Mouse (Mus musculus): ENCODE measurements around the gene Btbd11. TPM values are rescaled to one million over a fixed set of nuclear protein-coding genes. Genes with fewer than 3 reads are reported as not detected.

Btbd11 gene
- total RNA-seq, 2 experiments from 2014 or later: 5.3 to 6.0 TPM

DNA sequence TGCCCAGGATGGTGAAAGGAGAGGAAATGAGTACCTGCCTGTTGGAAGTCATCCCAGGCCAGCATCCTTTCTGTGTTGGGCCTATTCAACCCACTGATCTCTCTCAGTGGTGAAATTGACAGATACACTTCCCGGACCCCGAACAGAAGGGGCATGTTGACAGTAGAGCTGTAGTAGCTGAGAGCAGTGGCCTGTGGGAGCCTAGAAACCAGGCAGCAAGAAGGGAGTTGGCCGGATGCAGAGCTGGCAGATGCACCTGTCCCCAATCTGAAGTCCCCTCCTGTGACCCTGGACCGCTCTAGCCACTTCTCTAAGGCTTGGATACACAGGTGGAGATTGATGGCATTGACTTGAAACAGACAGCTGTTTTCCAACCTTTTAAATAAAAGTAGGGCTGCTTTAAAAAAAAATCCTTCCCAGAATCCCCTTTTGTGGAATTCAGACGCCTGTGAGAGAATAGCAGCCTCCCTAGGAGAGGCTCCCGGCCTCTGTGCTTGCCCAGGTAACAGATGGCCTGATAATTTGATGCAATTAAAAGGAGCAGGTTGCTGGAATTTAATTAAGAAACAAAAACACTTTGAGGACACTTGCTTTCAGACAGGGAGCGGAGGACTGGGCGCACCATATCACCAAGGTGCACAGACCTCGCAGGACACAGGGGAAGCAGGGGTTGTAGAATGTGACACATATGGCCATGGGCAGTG, 89.2 kb downstream of the Btbd11 start:
- no peak for DNase-seq (ENCODE audit: low spot score in 2 of 2)

DNA sequence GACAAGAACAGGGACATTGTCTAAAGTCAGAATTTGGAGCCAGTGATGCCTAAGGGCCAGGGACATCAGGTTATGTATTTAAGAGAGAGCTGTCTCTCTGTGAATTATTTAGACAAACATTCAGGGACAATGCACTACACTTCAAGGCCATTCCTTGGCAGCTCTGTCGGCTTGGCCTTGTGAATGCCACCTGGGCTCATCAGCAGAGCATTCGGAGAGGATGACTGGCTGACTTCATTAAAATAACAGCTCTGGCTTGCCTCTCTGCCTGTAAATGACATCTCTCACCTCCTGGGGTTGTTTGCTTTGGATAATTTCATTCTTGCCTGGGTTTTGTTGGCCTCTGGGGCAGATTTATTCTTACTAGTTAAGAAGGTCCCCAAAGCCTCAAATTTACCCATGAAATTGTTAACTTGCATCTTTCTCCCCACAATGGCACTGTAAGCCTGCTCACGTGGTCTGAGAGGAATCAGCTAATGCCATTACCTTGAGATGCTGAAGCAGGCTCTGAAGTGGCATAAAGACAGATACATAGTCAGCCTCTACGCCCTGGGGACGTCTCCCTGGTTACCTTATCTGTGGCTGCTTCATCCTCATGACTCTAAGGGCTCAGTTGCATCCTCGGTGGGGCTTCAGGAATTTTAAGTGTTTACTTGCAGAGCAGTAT, 93.5 kb downstream of the Btbd11 start:
- DNase-seq (ENCODE audit: low spot score in 2 of 2): no peak

DNA sequence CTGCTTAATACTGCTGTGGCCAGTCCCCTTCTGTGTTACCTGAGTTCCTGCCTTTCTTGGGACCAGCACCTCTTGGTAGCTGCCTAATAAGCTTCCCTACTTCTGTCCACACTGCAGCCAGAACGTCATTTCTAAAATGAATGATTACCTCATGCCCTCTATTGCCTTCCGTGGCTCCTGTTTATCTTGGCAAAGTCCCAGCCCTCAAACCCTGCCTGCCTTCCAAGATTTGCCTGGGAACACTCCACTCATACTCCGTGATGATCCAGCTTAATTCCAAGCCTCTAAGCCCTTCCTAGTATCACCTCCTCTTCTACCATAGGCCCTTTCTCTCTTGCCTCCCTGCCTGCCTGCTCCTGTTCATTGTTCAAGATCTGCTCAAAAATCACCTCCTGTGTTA, 94.5 kb downstream of the Btbd11 start:
- peak; percentile 31 to 39 for DNase-seq (ENCODE audit: low spot score in 2 of 2)

DNA sequence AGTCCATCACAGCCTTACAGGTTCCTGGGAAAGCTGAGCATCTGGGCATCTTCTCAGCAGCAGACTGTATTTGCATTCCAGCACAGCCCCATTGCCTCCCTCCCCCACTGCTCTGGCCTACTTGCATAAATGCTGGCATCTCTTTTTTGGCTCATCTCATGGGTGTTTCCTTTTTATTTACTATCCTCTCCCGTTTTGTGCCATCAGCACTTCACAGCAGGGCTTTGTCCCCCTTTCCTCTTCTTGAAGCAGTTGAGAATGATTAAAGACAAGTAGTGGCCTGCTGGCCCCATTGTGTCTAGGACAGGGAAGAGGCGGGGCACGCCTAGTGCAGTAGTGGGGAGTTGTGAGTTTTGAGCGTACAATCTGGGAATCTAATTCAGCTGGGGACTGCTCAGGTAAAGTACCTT, 95.5 kb downstream of the Btbd11 start:
- DNase-seq (ENCODE audit: low spot score in 2 of 2): no peak

DNA sequence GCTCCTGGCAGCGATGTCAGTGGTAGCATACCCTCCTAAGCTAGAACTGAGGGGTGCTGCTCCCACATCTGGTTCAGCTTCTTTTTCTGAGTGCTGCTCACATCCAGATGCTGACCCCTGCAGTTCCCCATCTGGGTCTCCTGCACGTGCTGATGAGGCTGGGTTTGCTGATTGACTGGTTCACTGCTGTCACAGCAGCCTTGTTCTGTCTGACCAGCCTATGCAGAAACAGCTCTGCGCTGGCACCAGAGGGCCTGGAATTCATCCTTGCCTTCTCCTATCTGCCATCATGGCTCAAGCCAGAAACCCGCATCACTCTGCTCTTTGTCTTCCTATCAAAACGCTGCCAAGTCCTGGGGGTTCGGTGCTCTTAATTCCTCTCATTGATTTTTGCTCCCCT, 95.9 kb downstream of the Btbd11 start:
- DNase-seq (ENCODE audit: low spot score in 2 of 2): no peak

DNA sequence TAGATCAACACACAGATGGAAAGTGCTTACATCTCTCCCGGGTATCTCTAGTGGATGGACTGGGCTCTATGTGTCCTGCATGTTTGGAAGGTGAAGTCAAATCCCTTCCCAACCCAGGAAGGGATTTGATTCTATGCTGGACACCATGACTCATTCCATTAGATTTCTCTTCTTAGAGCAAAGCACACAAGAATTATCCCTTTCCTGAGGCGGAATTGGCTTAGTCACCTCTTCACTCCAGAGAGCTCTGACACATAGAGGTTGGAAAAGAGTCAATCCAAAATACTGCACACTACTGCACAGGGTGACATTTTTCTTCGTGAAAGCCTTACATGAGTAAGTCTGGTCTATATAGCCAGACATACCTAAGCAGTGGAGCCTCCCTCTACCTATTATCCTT, 99.8 kb downstream of the Btbd11 start:
- no peak for DNase-seq (ENCODE audit: low spot score in 2 of 2)

DNA sequence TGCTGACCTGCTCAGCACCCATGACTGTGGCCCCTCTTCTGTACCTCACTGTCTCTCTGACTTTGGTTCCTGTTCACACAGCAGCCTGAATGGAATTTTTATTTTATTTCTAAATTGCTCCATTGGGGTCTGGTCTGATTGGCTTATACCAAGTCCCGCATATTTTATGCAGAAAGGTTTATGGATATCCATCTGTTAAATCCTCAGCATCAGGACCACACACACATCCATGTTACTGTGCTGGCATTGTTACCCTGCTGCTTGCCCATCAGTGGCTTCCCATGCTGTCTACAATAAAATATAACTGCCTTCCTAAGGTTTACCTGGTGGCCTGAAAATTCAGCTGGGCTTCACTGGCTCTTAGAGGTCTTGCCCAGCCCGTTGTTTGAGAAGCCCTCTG, 106.0 kb downstream of the Btbd11 start:
- no peak for DNase-seq (ENCODE audit: low spot score in 2 of 2)

DNA sequence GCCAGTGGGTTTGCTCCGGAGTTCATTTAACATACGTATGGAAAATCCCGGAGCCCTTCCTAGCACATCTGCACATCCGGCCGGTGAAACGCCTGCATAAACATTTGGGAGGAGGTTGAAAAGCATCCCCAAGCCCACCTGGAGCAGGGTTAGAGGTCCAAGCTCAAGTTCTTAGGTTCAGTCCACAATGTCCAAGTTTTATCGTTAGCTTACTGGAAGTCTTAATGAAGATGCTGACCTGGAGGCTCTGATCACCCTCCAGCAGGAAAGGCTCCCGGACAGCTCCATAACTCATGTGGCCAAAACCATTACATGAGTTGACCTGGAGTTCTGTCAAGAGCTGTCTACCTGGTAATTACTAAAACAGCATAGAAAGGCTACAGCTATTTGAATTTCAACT, 109.7 kb downstream of the Btbd11 start:
- DNase-seq (ENCODE audit: low spot score in 2 of 2): no peak

DNA sequence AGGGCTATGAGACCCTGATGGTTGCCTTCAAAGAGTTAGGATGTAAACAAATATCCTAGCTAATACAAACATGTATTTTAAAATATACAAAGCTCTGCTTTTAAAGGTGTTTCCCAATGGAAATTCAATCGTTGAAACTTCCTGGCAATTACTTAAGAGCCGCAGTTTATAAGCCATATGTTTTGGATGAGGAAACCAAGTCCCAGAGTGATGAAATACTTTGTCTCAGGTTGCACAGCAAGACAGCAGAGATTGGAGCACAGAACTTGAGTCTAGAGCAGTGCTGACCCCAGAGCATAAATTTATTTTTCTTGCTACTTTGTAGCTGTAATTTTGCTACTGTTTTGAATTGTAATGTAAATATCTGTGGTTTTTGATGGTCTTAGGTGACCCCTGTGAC, 110.4 kb downstream of the Btbd11 start:
- no peak for DNase-seq (ENCODE audit: low spot score in 2 of 2)

DNA sequence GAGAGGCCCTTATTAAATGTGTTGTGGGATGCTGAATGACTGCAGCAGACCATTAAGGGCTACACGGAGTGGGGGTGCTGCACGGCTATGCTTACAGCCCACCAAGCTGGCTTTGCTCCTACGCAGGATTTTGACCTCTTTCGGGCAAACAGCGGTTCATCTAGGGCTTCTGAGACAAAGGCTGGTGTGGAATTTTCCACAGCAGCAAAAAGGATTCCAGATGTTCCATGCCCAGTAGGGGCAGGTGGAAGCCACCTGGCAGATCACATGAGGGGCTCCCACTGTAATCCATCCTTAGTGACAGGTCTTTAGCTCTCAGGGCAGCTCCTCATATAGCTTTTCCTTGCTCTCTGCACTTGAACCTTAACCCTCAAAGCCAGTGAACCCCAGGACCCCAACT, 111.3 kb downstream of the Btbd11 start:
- DNase-seq (ENCODE audit: low spot score in 2 of 2): no peak

DNA sequence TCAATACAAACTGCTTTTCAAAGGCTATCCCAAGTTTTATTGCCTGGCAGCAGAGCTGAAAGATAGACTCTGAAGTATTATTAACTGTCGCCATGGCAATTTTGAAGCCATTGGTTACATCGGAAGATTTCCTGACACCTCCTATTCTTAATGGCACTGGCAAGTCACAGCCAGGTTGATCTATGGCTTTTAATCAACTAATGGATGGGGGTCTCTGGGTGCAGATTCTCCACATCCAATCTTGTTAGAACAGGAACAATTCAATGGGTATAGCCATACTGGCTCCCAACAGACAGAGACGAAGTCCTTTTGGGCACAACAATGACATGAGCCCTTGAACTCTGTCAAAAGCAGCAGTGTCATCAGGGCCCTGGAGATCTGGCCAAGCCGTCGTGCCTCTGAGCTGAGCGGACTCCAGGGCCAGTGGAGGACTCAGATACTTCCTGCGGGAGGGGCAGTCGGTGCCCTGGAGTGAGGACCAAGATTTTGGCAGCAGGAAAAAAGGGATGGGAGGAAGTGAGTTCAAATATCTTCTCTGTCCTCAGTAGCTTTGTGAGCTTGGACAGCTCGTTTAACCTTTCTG, 114.0 kb downstream of the Btbd11 start:
- no peak for DNase-seq (ENCODE audit: low spot score in 2 of 2)

DNA sequence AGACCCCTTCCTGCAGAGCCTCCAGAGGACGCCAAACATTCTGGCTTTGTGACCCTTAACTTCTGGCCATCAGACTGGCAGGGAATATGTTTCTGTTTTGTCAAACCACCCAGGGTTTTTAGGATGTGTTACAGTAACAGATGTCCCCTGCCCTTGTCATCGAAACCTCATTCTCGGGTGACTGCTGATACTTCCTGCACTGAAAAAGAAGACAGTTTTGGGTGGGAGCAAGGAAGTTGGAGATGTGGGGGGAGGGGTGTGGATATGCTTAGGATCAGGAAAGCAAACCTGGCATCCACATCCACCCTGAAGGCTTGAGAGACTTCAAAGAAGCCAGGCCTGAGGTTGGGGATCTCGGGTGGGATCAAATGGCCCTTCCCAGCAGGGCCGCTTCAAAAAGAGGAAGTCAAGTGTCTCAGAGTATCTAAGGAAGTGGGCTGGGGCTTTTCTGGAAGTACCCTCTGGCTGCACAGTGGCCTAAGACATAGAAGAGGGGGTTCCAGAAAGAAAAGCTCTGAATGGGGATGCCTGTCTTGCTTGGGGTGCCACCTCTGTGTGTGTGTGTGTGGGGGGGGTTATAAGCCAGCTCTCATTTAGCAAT, 115.5 kb downstream of the Btbd11 start:
- no peak for DNase-seq (ENCODE audit: low spot score in 2 of 2)

DNA sequence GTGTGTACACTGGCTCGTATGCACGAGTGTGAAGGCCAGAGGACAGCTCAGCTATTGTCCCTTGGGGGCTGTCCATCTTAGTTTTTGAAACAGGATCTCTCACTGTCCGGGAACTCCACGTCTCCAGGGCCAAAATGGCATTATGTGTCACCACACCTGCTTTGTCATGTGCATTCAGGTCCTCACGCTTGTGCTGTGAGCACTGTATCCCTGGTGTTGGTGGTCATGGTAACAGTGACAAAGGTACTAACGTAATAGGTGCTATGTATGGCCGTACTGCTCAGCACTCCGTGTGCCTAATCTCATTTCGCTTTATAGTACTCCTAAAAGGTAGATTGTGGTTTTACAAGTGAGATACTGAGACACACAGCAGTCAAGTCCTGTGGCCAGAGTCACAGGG, 116.0 kb downstream of the Btbd11 start:
- no peak for DNase-seq (ENCODE audit: low spot score in 2 of 2)

DNA sequence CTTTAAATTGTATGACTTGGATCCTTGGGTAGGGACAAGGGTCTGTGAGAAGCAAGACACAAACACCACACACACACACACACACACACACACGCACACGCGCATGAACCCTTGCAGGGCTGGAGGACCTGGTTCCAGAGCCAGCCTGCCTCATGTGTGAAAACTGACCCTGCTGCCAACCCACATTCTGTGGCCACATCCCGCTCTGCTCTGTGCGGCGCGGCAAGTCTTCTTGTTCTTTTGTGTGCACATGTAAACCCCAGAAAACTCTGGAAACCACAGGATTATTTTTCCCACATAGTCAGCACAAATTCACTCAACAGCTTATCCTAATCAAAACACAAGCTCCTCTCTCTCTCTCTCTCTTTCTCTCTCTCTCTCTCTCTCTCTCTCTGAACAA, 116.8 kb downstream of the Btbd11 start:
- DNase-seq (ENCODE audit: low spot score in 2 of 2): no peak

DNA sequence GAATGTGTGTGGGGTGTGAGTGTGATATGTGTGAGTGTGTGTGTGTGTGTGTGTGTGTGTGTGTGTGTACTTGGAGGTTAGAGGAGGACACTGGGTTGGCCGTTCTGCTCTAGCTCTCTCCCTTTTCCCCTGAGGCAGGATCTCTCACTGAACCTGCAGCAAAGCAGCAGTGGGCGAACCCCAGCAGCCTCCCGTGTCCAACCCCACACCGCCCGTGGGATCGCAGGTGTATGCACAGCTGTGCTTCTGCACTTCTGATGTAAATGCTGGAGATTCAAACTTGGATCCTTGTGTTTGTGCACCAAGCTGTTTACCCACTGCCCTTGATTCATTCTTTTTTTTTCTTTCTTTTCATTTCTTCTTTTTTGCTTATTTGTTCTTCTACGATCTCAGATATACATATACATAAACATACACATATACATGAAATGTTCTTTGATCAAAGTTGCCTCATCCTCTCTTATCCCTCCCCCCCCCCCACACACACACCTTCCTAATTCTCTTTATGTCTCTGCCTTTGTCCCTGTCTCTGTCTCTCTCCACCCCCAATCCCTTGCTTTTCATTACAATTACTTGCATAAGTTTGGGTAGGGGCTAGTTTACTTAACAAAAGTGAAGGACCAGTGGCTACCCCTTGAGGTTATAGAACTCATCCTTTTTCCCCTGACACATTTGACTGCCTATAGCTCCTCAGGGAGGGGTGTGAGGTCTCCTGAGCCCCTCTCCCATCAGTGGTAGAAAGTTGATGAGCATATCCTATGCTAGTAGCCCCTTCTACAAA, 120.8 kb downstream of the Btbd11 start:
- no peak for DNase-seq (ENCODE audit: low spot score in 2 of 2)

DNA sequence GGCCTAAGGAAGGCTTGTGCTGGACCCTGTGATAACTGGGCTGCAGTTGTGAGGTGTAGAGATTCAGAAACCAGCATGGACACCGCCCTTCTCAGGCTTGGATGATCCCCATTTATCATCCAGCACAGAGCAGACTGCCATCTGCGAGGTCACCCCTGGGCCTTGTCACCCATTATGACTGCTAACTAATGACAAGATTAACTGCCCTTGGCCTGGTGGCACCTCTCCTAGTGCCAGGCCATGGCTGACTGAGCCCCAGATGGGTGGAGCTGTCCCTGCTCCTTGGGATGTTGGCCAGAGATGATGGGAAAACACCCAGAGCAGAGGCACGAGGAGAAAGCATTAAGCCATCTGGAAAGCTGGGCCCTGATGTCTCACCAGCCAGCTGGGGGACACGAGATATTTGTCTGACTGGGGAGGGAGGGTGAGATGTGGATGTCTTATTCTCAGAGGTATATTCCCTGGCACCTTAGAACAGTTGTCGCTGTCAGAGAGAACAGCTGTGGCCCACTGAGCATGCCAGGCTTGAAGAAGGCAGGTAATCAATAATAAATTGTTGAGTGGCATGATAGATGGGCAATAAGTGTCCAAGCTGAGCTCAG, 121.7 kb downstream of the Btbd11 start:
- peak; percentile 35 to 60 for DNase-seq (ENCODE audit: low spot score in 2 of 2)

DNA sequence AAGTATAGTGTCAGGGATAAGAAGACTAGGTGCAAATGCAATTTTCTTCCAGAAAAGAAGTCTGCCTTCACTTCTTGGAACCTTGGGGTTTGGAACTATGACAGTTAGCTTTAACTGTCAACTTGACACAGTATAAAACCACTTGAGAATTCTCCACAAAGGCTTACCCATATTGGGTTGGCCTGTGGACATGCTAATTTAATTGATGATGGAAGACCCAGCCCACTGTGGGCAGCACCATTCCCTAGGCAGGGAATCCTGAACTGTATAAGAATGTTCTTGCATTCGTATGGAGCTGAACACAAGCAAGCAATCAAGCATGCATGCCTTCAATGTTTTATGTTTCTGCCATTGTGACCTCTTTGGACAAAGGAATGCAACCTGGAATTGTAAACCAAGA, 122.4 kb downstream of the Btbd11 start:
- no peak for DNase-seq (ENCODE audit: low spot score in 2 of 2)

DNA sequence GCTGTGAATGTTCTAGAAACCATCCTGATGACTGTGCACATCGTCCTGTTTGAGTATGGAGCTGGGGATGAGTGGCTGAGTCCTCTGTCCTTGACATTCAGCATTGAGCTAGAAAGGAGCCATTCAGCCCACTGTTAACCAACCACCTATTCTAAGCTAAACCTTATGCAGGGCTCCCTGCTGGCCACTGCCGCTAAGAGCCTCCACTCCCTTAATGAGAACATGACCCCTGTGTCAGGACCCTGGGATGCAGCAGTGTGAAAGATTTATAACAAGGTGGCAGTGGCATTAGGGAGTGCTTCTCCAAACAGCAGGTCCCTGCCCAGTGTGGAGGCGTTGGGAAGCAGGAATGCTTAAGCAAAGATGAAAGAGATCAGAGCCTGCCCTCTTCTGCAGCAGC, 123.7 kb downstream of the Btbd11 start:
- DNase-seq (ENCODE audit: low spot score in 2 of 2): peak in 1 of 2 experiments; percentile 40

DNA sequence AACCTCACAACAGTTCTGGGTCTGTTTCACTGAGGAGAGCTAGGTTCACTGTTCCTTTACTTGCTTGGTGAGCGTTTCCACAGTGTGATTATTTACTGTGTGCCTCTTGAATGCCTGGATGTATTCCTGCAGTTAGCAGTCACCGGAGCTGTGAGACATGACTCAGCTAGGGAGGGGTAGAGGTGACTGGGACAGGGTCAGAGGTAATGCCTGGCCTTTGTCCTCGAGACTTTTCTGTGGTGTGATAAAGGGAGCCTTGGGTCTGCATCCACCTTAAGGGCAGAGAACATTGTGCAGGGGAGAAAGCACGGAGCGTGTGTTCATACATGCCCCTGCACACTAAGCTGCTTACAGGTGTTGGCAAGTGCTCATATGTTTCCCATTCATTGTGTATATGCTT, 126.2 kb downstream of the Btbd11 start:
- no peak for DNase-seq (ENCODE audit: low spot score in 2 of 2)

DNA sequence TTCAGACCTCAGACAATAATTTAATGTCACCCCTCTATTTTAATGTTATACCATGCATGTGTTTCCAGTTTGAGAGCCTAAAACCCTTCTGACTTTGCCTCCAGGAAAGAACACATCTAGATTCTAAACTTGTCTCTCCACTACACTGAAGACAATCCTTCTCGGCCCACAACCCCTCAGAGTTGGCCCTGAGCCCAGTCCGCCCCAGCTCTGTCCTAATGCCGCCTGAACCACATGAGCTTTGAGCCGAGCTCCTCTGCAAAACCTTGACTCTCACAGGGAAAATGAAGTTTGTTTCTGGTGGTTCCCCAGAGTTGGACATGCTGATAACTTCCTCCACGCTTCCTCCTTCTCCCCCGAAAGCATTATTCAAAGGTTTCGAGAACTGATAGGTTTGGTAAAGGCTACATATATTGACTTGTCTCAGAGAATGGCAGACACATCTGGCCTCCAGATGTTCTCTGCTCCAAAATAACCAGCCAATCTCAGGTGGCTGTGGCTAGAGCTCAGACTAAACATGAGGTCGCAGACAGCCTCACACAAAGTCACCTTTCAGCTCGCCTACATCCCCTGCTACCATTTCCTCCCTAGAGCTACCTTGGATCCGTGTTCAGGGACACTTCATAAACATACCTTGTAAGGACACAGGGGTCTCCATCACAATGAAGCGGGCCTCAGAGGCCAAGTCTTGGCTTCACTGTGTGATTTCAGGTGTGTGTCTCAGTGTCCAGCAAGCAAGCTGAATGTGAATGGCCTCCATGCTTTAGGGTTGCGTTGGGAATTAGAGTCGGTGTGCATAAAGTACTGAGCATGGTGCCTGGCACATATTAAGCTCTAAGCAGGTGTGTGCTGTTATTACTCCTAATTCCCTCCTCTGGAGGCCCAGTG, 130.9 kb downstream of the Btbd11 start:
- no peak for DNase-seq (ENCODE audit: low spot score in 2 of 2)

Data from adrenal gland, adult 18-20 months (tissue).